10 mouse cellular contexts compared by ENCODE assay signal in genomic region chr7:96168921-96169320, GRCm38 (mm10). TPM values are rescaled to one million over a fixed set of nuclear protein-coding genes. Genes with fewer than 3 reads are reported as not detected.
A peak's percentile ranks its signal among the peaks of the same experiment; 100 is the strongest.
DNase-seq lines count a peak whose midpoint lies in the region; ATAC-seq and TF ChIP-seq lines count a peak whose summit lies in the region.
"Had no signal": no experiment of that assay in that cellular context is flagged by ENCODE, and none has a peak within 500 bp of the region (broad histone marks: within the 10 kb centered on the region; RNA-seq: fewer than 3 reads in every experiment).

No protein-coding gene starts in this region.

- H3K4me3 ChIP-seq in gastrocnemius, adult 2 months = no peak overlapping the region
- no peak overlapping the region for H3K4me3 ChIP-seq in forebrain, embryonic 10.5 days
- H3K4me3 ChIP-seq in midbrain, embryonic 12.5 days = no peak overlapping the region
- no peak overlapping the region for H3K4me3 ChIP-seq in kidney, embryonic 14.5 days (ENCODE audit: low read length)
- H3K4me3 ChIP-seq: megakaryocyte, embryonic 14.5 days had no signal

- WGBS in forebrain, embryonic 10.5 days = 28% methylated on average over 3 of the region's 3 CpGs
- WGBS in midbrain, embryonic 12.5 days = 11% methylated on average over 3 of the region's 3 CpGs
- WGBS in kidney, embryonic 14.5 days = 55% methylated on average over 3 of the region's 3 CpGs

- H3K27me3 ChIP-seq in forebrain, embryonic 10.5 days (ENCODE audit: poor library complexity, severe bottlenecking) = peaks cover 36% of the 10 kb centered on the region
- peaks cover 25% of the 10 kb centered on the region for H3K27me3 ChIP-seq in midbrain, embryonic 12.5 days
- no peaks in the 10 kb centered on the region for H3K27me3 ChIP-seq in kidney, embryonic 14.5 days (ENCODE audit: control insufficient read depth, insufficient read depth, low read length)
- H3K27me3 ChIP-seq: megakaryocyte, embryonic 14.5 days had no signal

- H3K9ac ChIP-seq in midbrain, embryonic 12.5 days (replicated peaks) = no peak overlapping the region
- no peak overlapping the region for H3K9ac ChIP-seq in kidney, embryonic 14.5 days (ENCODE audit: low read depth, low read length)

- H3K9me3 ChIP-seq in forebrain, embryonic 10.5 days = no peaks in the 10 kb centered on the region
- H3K9me3 ChIP-seq in midbrain, embryonic 12.5 days = no peaks in the 10 kb centered on the region
- no peaks in the 10 kb centered on the region for H3K9me3 ChIP-seq in kidney, embryonic 14.5 days (ENCODE audit: control insufficient read depth, low read length)

- 0 out of 2 replicates have a peak overlapping the region, but pooled peaks have one; percentile 11 for H3K4me2 ChIP-seq in midbrain, embryonic 12.5 days (replicated peaks)
- no peak overlapping the region for H3K4me2 ChIP-seq in kidney, embryonic 14.5 days (replicated peaks; ENCODE audit: low read depth, low read length)

- peak; percentile 18 for DNase-seq in gastrocnemius, adult 2 months
- DNase-seq in gastrocnemius, postnatal 4 days (ENCODE audit: low spot score in 2 of 2) = no peak
- DNase-seq in MN1 (ENCODE audit: low spot score) = peak; percentile 26
- DNase-seq in forebrain, embryonic 10.5 days (ENCODE audit: extremely low spot score, low spot score) = peak; percentile 46
- DNase-seq in cerebellum, adult 9-10 months = no peak

- no peak for TF ChIP-seq CTCF in gastrocnemius, adult 2 months (IDR thresholded peaks at IDR 0.05)

- intact Hi-C loops in gastrocnemius, adult 2 months (cut with DNase I) = no loop called here

- H3K36me3 ChIP-seq in forebrain, embryonic 10.5 days (replicated peaks) = no peaks in the 10 kb centered on the region
- no peaks in the 10 kb centered on the region for H3K36me3 ChIP-seq in midbrain, embryonic 12.5 days
- no peaks in the 10 kb centered on the region for H3K36me3 ChIP-seq in kidney, embryonic 14.5 days (ENCODE audit: control insufficient read depth, insufficient read depth, low read length)

- no peak overlapping the region for H3K27ac ChIP-seq in gastrocnemius, adult 2 months
- H3K27ac ChIP-seq in forebrain, embryonic 10.5 days = 0 out of 2 replicates have a peak overlapping the region, but pooled peaks have one; percentile 30
- H3K27ac ChIP-seq in midbrain, embryonic 12.5 days (replicated peaks) = peak overlapping the region; percentile 25; the same call in 1 of the 2 replicates
- H3K27ac ChIP-seq in kidney, embryonic 14.5 days (ENCODE audit: low read depth, low read length) = no peak overlapping the region

- ATAC-seq in midbrain, embryonic 12.5 days (ENCODE audit: low FRiP score, low read depth) = peak; percentile 98
- no peak for ATAC-seq in megakaryocyte progenitor cell, adult 5-6 weeks (replicated peaks; ENCODE audit: poor library complexity)
- ATAC-seq in kidney, embryonic 14.5 days (ENCODE audit: low FRiP score, low TSS enrichment) = no peak

- peaks cover 41% of the 10 kb centered on the region for H3K4me1 ChIP-seq in forebrain, embryonic 10.5 days
- peaks cover 32% of the 10 kb centered on the region for H3K4me1 ChIP-seq in midbrain, embryonic 12.5 days
- no peaks in the 10 kb centered on the region for H3K4me1 ChIP-seq in kidney, embryonic 14.5 days (ENCODE audit: control insufficient read depth, insufficient read depth, low read length)
- H3K4me1 ChIP-seq: megakaryocyte, embryonic 14.5 days had no signal

RNA-seq across cellular contexts. Expression of gene Tenm4, which starts 2.1 kb away (rescaled TPM):
- total RNA-seq in gastrocnemius, adult 2 months (2021) = under 1 TPM; 0.13 to 0.73 TPM
- 10 to 100 TPM; 16.0 to 23.0 TPM for total RNA-seq in gastrocnemius, postnatal 4 days (2021)
- 22.1 and 27.9 TPM in 2 replicates for polyA plus RNA-seq in forebrain, embryonic 10.5 days (2016; fragmentation: Nextera tagmentation; extraction: Ambion mirVana)
- 39.2 and 41.3 TPM in 2 replicates for polyA plus RNA-seq in midbrain, embryonic 12.5 days (2016; fragmentation: Nextera tagmentation; extraction: Ambion mirVana)
- total RNA-seq in megakaryocyte progenitor cell, adult 5-6 weeks (2015) = not detected in 2 replicates
- not detected in 2 replicates for total RNA-seq in megakaryocyte progenitor cell, adult 5-6 weeks (2017)
- polyA plus RNA-seq in kidney, embryonic 14.5 days (2014; fragmentation: Nextera tagmentation; extraction: Ambion mirVana) = 41.4 and 51.0 TPM in 2 replicates
- total RNA-seq: hematopoietic stem cell, adult 5-6 weeks had no signal

Comparison
In these comparisons a context has a peak if more than half of its experiments do, and no peak if none do; other contexts are left out.
1. DNase-seq: peak in gastrocnemius, adult 2 months (single experiment), MN1 (single experiment) and forebrain, embryonic 10.5 days (single experiment); none in gastrocnemius, postnatal 4 days (0 of 2) and cerebellum, adult 9-10 months (single experiment).
2. RNA of gene Tenm4, which starts 2.1 kb away (total RNA-seq): 16.0 to 23.0 TPM in gastrocnemius, postnatal 4 days; 0.13 to 0.73 TPM in gastrocnemius, adult 2 months and not detected in megakaryocyte progenitor cell, adult 5-6 weeks; every median in the first group is over 4 times any median in the second.
3. H3K27ac ChIP-seq: peak in forebrain, embryonic 10.5 days (single experiment) and midbrain, embryonic 12.5 days (single experiment); none in gastrocnemius, adult 2 months (single experiment) and kidney, embryonic 14.5 days (single experiment).